8 mouse cellular contexts compared by ENCODE assay signal in the genomic region with DNA sequence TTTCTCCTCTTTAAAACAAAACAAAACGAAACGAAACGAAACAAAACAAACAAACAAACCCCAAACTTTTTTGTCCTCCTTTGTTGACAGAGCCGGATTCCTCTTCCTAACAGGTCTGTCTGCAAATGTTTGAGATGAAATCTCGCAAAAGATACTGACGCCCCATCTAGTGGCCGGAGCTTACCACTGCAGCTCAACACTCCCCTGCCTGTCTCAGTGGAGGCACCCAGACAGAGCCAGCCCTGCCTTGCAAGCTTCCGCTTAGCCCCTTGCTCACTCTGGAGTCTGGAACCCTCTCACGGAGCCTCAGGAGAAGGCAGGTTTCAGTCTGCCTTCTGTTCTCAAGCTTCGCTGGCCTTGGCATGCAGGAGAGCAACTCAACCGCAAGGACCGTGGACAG. TPM values are rescaled to one million over a fixed set of nuclear protein-coding genes. Genes with fewer than 3 reads are reported as not detected.
DNase-seq lines count a peak whose midpoint lies in the region; ATAC-seq and TF ChIP-seq lines count a peak whose summit lies in the region.

No protein-coding gene starts in this region.

- no peak overlapping the region for H3K4me3 ChIP-seq in limb, embryonic 11.5 days (ENCODE audit: low read depth, low read length)
- no peak overlapping the region for H3K4me3 ChIP-seq in midbrain, embryonic 13.5 days (replicated peaks)
- H3K4me3 ChIP-seq in spleen, adult 2 months (ENCODE audit: extremely low read depth, insufficient read depth, insufficient read length), result no peak overlapping the region

- H3K4me2 ChIP-seq in limb, embryonic 11.5 days (ENCODE audit: low read depth, severe bottlenecking), result no peak overlapping the region
- H3K4me2 ChIP-seq in midbrain, embryonic 13.5 days (replicated peaks), result no peak overlapping the region; the same call in 1 of the 2 replicates

- no peak for ATAC-seq in limb, embryonic 11.5 days (ENCODE audit: insufficient number of reproducible peaks, low FRiP score, low TSS enrichment, low read depth)
- ATAC-seq in midbrain, embryonic 13.5 days, result peak; percentile 41; the same call in 1 of the 2 replicates

- peak; percentile 84 for DNase-seq in 3T3-L1 (ENCODE audit: low read depth, low spot score)
- DNase-seq in adrenal gland, postnatal 10 days, result peak; percentile 86
- peak; percentile 84 for DNase-seq in embryo, embryonic 9.5 days (ENCODE audit: extremely low spot score)
- DNase-seq in heart, adult 11 months, result peak; percentile 94
- peak; percentile 83 for DNase-seq in kidney, adult 18-20 months
- DNase-seq in limb, embryonic 11.5 days (ENCODE audit: low spot score), result peak; percentile 90
- DNase-seq in spleen, adult 2 months (ENCODE audit: low read depth in 1 of 2, low spot score in 2 of 2), result peak; percentile 48 to 74

- no peak for TF ChIP-seq POLR2A in spleen, adult 2 months (IDR thresholded peaks at IDR 0.05; ENCODE audit: low read depth, low read length)

- WGBS in limb, embryonic 11.5 days, result 7% methylated on average over 12 of the region's 12 CpGs
- WGBS in midbrain, embryonic 13.5 days, result 6% methylated on average over 12 of the region's 12 CpGs
- WGBS in spleen, adult 2 months, result 5% methylated on average over 12 of the region's 12 CpGs

- no peak overlapping the region for H3K27ac ChIP-seq in limb, embryonic 11.5 days (replicated peaks; ENCODE audit: low read depth, low read length)
- no peak overlapping the region for H3K27ac ChIP-seq in midbrain, embryonic 13.5 days
- no peak overlapping the region for H3K27ac ChIP-seq in spleen, adult 2 months (ENCODE audit: insufficient read depth, low read length)

- TF ChIP-seq CTCF in spleen, adult 2 months (IDR thresholded peaks at IDR 0.05; ENCODE audit: extremely low read depth, insufficient read depth, insufficient read length, insufficient replicate concordance), result peak; percentile 68; the same call in 1 of the 2 replicates

- H3K36me3 ChIP-seq in limb, embryonic 11.5 days (ENCODE audit: control insufficient read depth, insufficient read depth, low read length), result peaks cover 7% of the 10 kb centered on the region; the same call in 1 of the 2 replicates
- H3K36me3 ChIP-seq in midbrain, embryonic 13.5 days, result peaks cover 32% of the 10 kb centered on the region
- H3K36me3 ChIP-seq in spleen, adult 2 months (ENCODE audit: control insufficient read depth, insufficient read depth, low read length), result peaks cover 16% of the 10 kb centered on the region

- no peak overlapping the region for H3K9ac ChIP-seq in limb, embryonic 11.5 days (ENCODE audit: low read length)
- no peak overlapping the region for H3K9ac ChIP-seq in midbrain, embryonic 13.5 days (replicated peaks)

- peaks cover 15% of the 10 kb centered on the region for H3K4me1 ChIP-seq in limb, embryonic 11.5 days (ENCODE audit: control insufficient read depth, insufficient read depth, low read length)
- H3K4me1 ChIP-seq in midbrain, embryonic 13.5 days (replicated peaks), result peaks cover 18% of the 10 kb centered on the region
- H3K4me1 ChIP-seq in spleen, adult 2 months (ENCODE audit: control insufficient read depth, insufficient read depth, insufficient read length), result no peaks in the 10 kb centered on the region

- H3K27me3 ChIP-seq in limb, embryonic 11.5 days (ENCODE audit: control insufficient read depth, insufficient read depth, low read length), result peaks cover 26% of the 10 kb centered on the region
- peaks cover 85% of the 10 kb centered on the region for H3K27me3 ChIP-seq in midbrain, embryonic 13.5 days
- peaks cover 1% of the 10 kb centered on the region; the same call in 1 of the 2 replicates for H3K27me3 ChIP-seq in spleen, adult 2 months (ENCODE audit: control insufficient read depth, insufficient read depth, low read length)

- H3K9me3 ChIP-seq in limb, embryonic 11.5 days (ENCODE audit: control insufficient read depth, low read length), result no peaks in the 10 kb centered on the region
- H3K9me3 ChIP-seq in midbrain, embryonic 13.5 days, result no peaks in the 10 kb centered on the region

RNA-seq across cellular contexts. Expression of gene Tfap2e, which starts 5.4 kb away (rescaled TPM):
- total RNA-seq in adrenal gland, postnatal 10 days (2021), result not detected
- not detected in 2 replicates for polyA plus RNA-seq in limb, embryonic 11.5 days (2014; fragmentation: Nextera tagmentation; extraction: Ambion mirVana)
- 0.82 and 1.7 TPM in 2 replicates for polyA plus RNA-seq in midbrain, embryonic 13.5 days (2015; fragmentation: Nextera tagmentation; extraction: Ambion mirVana)
- polyA plus RNA-seq in spleen, adult 2 months (2012; rRNA removed), result 0.05 TPM in 1 of 2 replicates, not detected in the other

RNA-seq across cellular contexts. Expression of gene Ncdn, which starts 11.8 kb away (rescaled TPM):
- total RNA-seq in adrenal gland, postnatal 10 days (2021), result 10 to 100 TPM; 22.0 to 23.1 TPM
- 25.7 and 28.9 TPM in 2 replicates for polyA plus RNA-seq in limb, embryonic 11.5 days (2014; fragmentation: Nextera tagmentation; extraction: Ambion mirVana)
- 67.8 and 71.3 TPM in 2 replicates for polyA plus RNA-seq in midbrain, embryonic 13.5 days (2015; fragmentation: Nextera tagmentation; extraction: Ambion mirVana)
- 31.9 and 42.1 TPM in 2 replicates for polyA plus RNA-seq in spleen, adult 2 months (2012; rRNA removed)

RNA-seq across cellular contexts. Expression of gene AU040320, which starts 11.9 kb away (rescaled TPM):
- 10 to 100 TPM; 26.6 to 33.5 TPM for total RNA-seq in adrenal gland, postnatal 10 days (2021)
- polyA plus RNA-seq in limb, embryonic 11.5 days (2014; fragmentation: Nextera tagmentation; extraction: Ambion mirVana), result 18.9 and 20.2 TPM in 2 replicates
- 37.0 and 38.7 TPM in 2 replicates for polyA plus RNA-seq in midbrain, embryonic 13.5 days (2015; fragmentation: Nextera tagmentation; extraction: Ambion mirVana)
- 24.8 and 27.0 TPM in 2 replicates for polyA plus RNA-seq in spleen, adult 2 months (2012; rRNA removed)
